Mouse (Mus musculus) small intestine, adult 2 months (tissue): ENCODE measurements around the gene Apoc4. TPM values are rescaled to one million over a fixed set of nuclear protein-coding genes. Genes with fewer than 3 reads are reported as not detected.

ENCODE experiments used
- H3K27ac ChIP-seq: fragments of 200-500 bp; 2 replicates; pipeline ENCODE4 v1.5.1; 2012; ENCODE audit warnings: low read depth, low read length, control low read depth, inconsistent platforms; ENCODE audit not compliant: insufficient read depth
- H3K27me3 ChIP-seq: fragments of 200-500 bp; 2 replicates; pipeline ENCODE4 v1.6.1; 2012; ENCODE audit warnings: mild to moderate bottlenecking, moderate library complexity, low read length, inconsistent platforms; ENCODE audit not compliant: control insufficient read depth, insufficient read depth
- H3K36me3 ChIP-seq: fragments of 200-500 bp; 2 replicates; pipeline ENCODE4 v1.6.1; 2012; ENCODE audit warnings: mild to moderate bottlenecking, low read length, control low read depth, inconsistent platforms; ENCODE audit not compliant: control insufficient read depth, insufficient read depth
- H3K4me1 ChIP-seq: fragments of 200-500 bp; 2 replicates; pipeline ENCODE4 v1.6.1; 2012; ENCODE audit warnings: low read length, inconsistent platforms, mixed read lengths; ENCODE audit not compliant: control insufficient read depth, insufficient read depth, insufficient read length
- H3K4me3 ChIP-seq: fragments of 200-500 bp; 2 replicates; pipeline ENCODE4 v1.5.1; 2012; ENCODE audit warnings: low read depth, mild to moderate bottlenecking, control low read depth, inconsistent platforms, low read length, moderate library complexity
- CTCF ChIP-seq: fragments of 200-500 bp; IDR thresholded peaks from 2 replicates; pipeline ENCODE4 v1.5.1; 2012; ENCODE audit warnings: low read depth, mild to moderate bottlenecking, control low read depth, inconsistent platforms, low read length, moderate library complexity, mixed read lengths; ENCODE audit not compliant: insufficient replicate concordance, insufficient read length; ENCODE audit errors: extremely low read depth
- POLR2A ChIP-seq: fragments of 200-500 bp; IDR thresholded peaks from 2 replicates; pipeline ENCODE4 v1.6.1; 2012; ENCODE audit warnings: low read depth, mild to moderate bottlenecking, control low read depth, inconsistent platforms, low read length, moderate library complexity
- WGBS: fragments of 180-500 bp; shearing (Covaris S2); methylation state at CpG from one replicate; pipeline ENCODE4 v1.1.7; 2018; 5-methylcytosine and 5-hydroxymethylcytosine counted together
- polyA plus RNA-seq: library from polyadenylated mRNA; depleted of rRNA; stranded (reverse); fragments of >200 nt; gene quantifications from 2 replicates; pipeline ENCODE4 v1.2.3, GENCODE M21; 2012

The Apoc4 gene
- polyA plus RNA-seq, 1 experiment, result 1.4 TPM

- Histone ChIP-seq H3K4me3 (peak within 1 kb of the TSS; percentile 36), H3K4me1 (peaks cover 24% of the 10 kb centered on the region), H3K27ac (0 out of 2 replicates have a peak within 1 kb of the TSS, but pooled peaks have one; percentile 31), H3K27me3 (no peaks in the 10 kb centered on the region), H3K36me3 (peaks cover 15% of the 10 kb centered on the region; the same call in 1 of the 2 replicates)
- WGBS, result 36% methylated on average over 20 of the region's 20 CpGs
- TF ChIP-seq POLR2A (no peak), CTCF (no peak)
Observed at GRCm38 (mm10) chr7:19698907-19699826, 17.9 kb upstream of the Apoc4 start, which contains the start of gene Apoe. Gene Apoe (minus strand): TSS chr7:19699188.

- Histone ChIP-seq H3K4me3 (peak overlapping the region; percentile 36), H3K27me3 (no peaks in the 10 kb centered on the region), H3K27ac (0 out of 2 replicates have a peak overlapping the region, but pooled peaks have one; percentile 20), H3K4me1 (peaks cover 24% of the 10 kb centered on the region), H3K36me3 (peaks cover 10% of the 10 kb centered on the region; the same call in 1 of the 2 replicates)
- TF ChIP-seq CTCF (peak; percentile 19; the same call in 1 of the 2 replicates), POLR2A (no peak)
- 12% methylated on average over 28 of the region's 28 CpGs for WGBS
Observed at GRCm38 (mm10) chr7:19697949-19698906, 16.9 kb upstream of the Apoc4 start.

GRCm38 (mm10) chr7:19696336-19696873 is 15.1 kb upstream of the Apoc4 start:
- 95% methylated on average over 34 of the region's 34 CpGs for WGBS
- Histone ChIP-seq H3K27me3 (no peaks in the 10 kb centered on the region), H3K27ac (no peak overlapping the region), H3K4me3 (no peak overlapping the region; the same call in 1 of the 2 replicates), H3K4me1 (peaks cover 27% of the 10 kb centered on the region), H3K36me3 (no peaks in the 10 kb centered on the region)
- TF ChIP-seq POLR2A (no peak), CTCF (no peak)

- H3K27me3 ChIP-seq, result no peaks in the 10 kb centered on the region
- no peak for TF ChIP-seq CTCF
- no peak for TF ChIP-seq POLR2A
- H3K4me3 ChIP-seq, result no peak overlapping the region
- 83% methylated on average over 6 of the region's 6 CpGs for WGBS
- no peak overlapping the region for H3K27ac ChIP-seq
- H3K36me3 ChIP-seq, result no peaks in the 10 kb centered on the region
- peaks cover 26% of the 10 kb centered on the region for H3K4me1 ChIP-seq
Observed at GRCm38 (mm10) chr7:19695881-19696280, 14.6 kb upstream of the Apoc4 start.

GRCm38 (mm10) chr7:19695213-19695594 is 13.9 kb upstream of the Apoc4 start:
- Histone ChIP-seq H3K27ac (0 out of 2 replicates have a peak overlapping the region, but pooled peaks have one; percentile 8), H3K27me3 (no peaks in the 10 kb centered on the region), H3K4me1 (peaks cover 19% of the 10 kb centered on the region), H3K4me3 (no peak overlapping the region), H3K36me3 (no peaks in the 10 kb centered on the region)
- TF ChIP-seq CTCF (no peak), POLR2A (no peak)
- 9% methylated on average over 8 of the region's 8 CpGs for WGBS

GRCm38 (mm10) chr7:19694336-19695212 is 13.3 kb upstream of the Apoc4 start:
- peaks cover 18% of the 10 kb centered on the region for H3K4me1 ChIP-seq
- 0 out of 2 replicates have a peak overlapping the region, but pooled peaks have one; percentile 8 for H3K27ac ChIP-seq
- TF ChIP-seq POLR2A, result no peak
- TF ChIP-seq CTCF, result no peak
- H3K27me3 ChIP-seq, result no peaks in the 10 kb centered on the region
- 45% methylated on average over 10 of the region's 10 CpGs for whole genome bisulfite sequencing
- no peaks in the 10 kb centered on the region for H3K36me3 ChIP-seq
- H3K4me3 ChIP-seq, result no peak overlapping the region
